Mouse (Mus musculus): ENCODE measurements around the gene Taf1d. TPM values are rescaled to one million over a fixed set of nuclear protein-coding genes. Genes with fewer than 3 reads are reported as not detected.
"Not testable (repeated sequence)": the region's sequence is repeated elsewhere in the genome, so short reads cannot be mapped to it uniquely, and the experiment has no call there.

The Taf1d gene
- polyA plus RNA-seq, 1 experiment = 16.8 TPM

DNA sequence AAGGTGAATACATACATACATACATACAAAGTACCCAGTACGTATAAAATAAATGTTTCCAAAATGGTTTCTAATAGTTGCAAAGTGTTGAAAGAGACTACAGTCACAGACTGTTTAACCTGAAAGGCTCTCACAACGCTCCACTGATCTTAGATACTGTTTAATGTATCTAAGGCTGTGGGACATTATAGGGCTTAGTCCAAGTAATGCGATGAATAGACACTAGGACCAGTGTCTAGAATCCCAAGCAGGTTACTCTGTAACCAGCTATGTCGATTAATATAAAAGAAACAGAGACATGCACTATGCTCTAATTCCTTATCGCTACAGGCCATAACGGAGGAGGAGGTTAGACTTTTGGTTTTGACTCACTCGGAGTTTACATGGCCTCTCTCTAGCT is 8.9 kb upstream of the Taf1d start:
- Histone ChIP-seq H3K27ac (ENCODE audit: control insufficient read depth, insufficient read depth, low read depth, low read length) (no peak overlapping the region), H3K27me3 (ENCODE audit: control insufficient read depth, insufficient read depth, low read length) (no peaks in the 10 kb centered on the region), H3K4me3 (ENCODE audit: control insufficient read depth, low read depth, low read length) (no peak overlapping the region), H3K36me3 (ENCODE audit: control insufficient read depth, insufficient read depth, low read length) (peaks cover 1% of the 10 kb centered on the region; the same call in 1 of the 2 replicates), H3K4me1 (ENCODE audit: control insufficient read depth, insufficient read depth, low read length) (no peaks in the 10 kb centered on the region)
- TF ChIP-seq POLR2A (IDR thresholded peaks at IDR 0.05; ENCODE audit: control insufficient read depth, low read depth, low read length) (no peak), CTCF (IDR thresholded peaks at IDR 0.05; ENCODE audit: control insufficient read depth, insufficient read depth, insufficient replicate concordance, low read depth, low read length) (no peak)

- no peaks in the 10 kb centered on the region for H3K27me3 ChIP-seq (ENCODE audit: control insufficient read depth, insufficient read depth, low read length)
- H3K36me3 ChIP-seq (ENCODE audit: control insufficient read depth, insufficient read depth, low read length) = peaks cover 1% of the 10 kb centered on the region; the same call in 1 of the 2 replicates
- no peak overlapping the region for H3K27ac ChIP-seq (ENCODE audit: control insufficient read depth, insufficient read depth, low read depth, low read length)
- TF ChIP-seq CTCF (IDR thresholded peaks at IDR 0.05; ENCODE audit: control insufficient read depth, insufficient read depth, insufficient replicate concordance, low read depth, low read length) (no peak), POLR2A (IDR thresholded peaks at IDR 0.05; ENCODE audit: control insufficient read depth, low read depth, low read length) (no peak)
- H3K4me1 ChIP-seq (ENCODE audit: control insufficient read depth, insufficient read depth, low read length) = no peaks in the 10 kb centered on the region
- no peak overlapping the region for H3K4me3 ChIP-seq (ENCODE audit: control insufficient read depth, low read depth, low read length)
These were observed 7.6 kb upstream of the Taf1d start for GRCm38 (mm10) chr9:15298451-15298850.

GRCm38 (mm10) chr9:15300056-15300455 is 6.0 kb upstream of the Taf1d start:
- Histone ChIP-seq H3K4me1 (ENCODE audit: control insufficient read depth, insufficient read depth, low read length) (peaks cover 5% of the 10 kb centered on the region; the same call in 1 of the 2 replicates), H3K27ac (ENCODE audit: control insufficient read depth, insufficient read depth, low read depth, low read length) (no peak overlapping the region), H3K36me3 (ENCODE audit: control insufficient read depth, insufficient read depth, low read length) (peaks cover 1% of the 10 kb centered on the region; the same call in 1 of the 2 replicates), H3K27me3 (ENCODE audit: control insufficient read depth, insufficient read depth, low read length) (no peaks in the 10 kb centered on the region), H3K4me3 (ENCODE audit: control insufficient read depth, low read depth, low read length) (no peak overlapping the region)
- TF ChIP-seq POLR2A (IDR thresholded peaks at IDR 0.05; ENCODE audit: control insufficient read depth, low read depth, low read length) (no peak), CTCF (IDR thresholded peaks at IDR 0.05; ENCODE audit: control insufficient read depth, insufficient read depth, insufficient replicate concordance, low read depth, low read length) (no peak)

- H3K27ac ChIP-seq (ENCODE audit: control insufficient read depth, insufficient read depth, low read depth, low read length) = peak overlapping the region; percentile 70
- 0 out of 2 replicates have a peak, but pooled peaks have one; percentile 23 for TF ChIP-seq POLR2A (IDR thresholded peaks at IDR 0.05; ENCODE audit: control insufficient read depth, low read depth, low read length)
- no peak for TF ChIP-seq CTCF (IDR thresholded peaks at IDR 0.05; ENCODE audit: control insufficient read depth, insufficient read depth, insufficient replicate concordance, low read depth, low read length)
- peaks cover 5% of the 10 kb centered on the region; the same call in 1 of the 2 replicates for H3K4me1 ChIP-seq (ENCODE audit: control insufficient read depth, insufficient read depth, low read length)
- H3K27me3 ChIP-seq (ENCODE audit: control insufficient read depth, insufficient read depth, low read length) = no peaks in the 10 kb centered on the region
- H3K4me3 ChIP-seq (ENCODE audit: control insufficient read depth, low read depth, low read length) = no peak overlapping the region
- H3K36me3 ChIP-seq (ENCODE audit: control insufficient read depth, insufficient read depth, low read length) = no peaks in the 10 kb centered on the region; the same call in 1 of the 2 replicates
These were observed 4.6 kb upstream of the Taf1d start for GRCm38 (mm10) chr9:15301399-15301798.

DNA sequence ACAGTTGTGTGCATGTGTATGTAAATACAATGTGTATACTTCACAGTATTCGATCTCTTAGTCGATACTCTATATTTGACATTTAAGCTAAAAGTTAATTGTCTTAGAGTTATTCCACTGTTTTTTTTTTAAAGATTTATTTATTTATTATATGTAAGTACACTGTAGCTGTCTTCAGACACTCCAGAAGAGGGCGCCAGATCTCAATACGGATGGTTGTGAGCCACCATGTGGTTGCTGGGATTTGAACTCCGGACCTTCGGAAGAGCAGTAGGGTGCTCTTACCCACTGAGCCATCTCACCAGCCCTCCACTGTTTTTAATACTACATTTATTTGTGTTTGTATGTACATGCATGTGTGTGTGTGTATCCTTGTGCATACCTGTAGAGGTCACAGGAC is 4.0 kb upstream of the Taf1d start:
- not testable (repeated sequence) for H3K4me1 ChIP-seq (ENCODE audit: control insufficient read depth, insufficient read depth, low read length); H3K27me3 ChIP-seq (ENCODE audit: control insufficient read depth, insufficient read depth, low read length); H3K36me3 ChIP-seq (ENCODE audit: control insufficient read depth, insufficient read depth, low read length); H3K4me3 ChIP-seq (ENCODE audit: control insufficient read depth, low read depth, low read length); H3K27ac ChIP-seq (ENCODE audit: control insufficient read depth, insufficient read depth, low read depth, low read length)

GRCm38 (mm10) chr9:15302881-15303280 is 3.1 kb upstream of the Taf1d start:
- Histone ChIP-seq H3K27ac (ENCODE audit: control insufficient read depth, insufficient read depth, low read depth, low read length) (no peak overlapping the region), H3K4me3 (ENCODE audit: control insufficient read depth, low read depth, low read length) (no peak overlapping the region)

GRCm38 (mm10) chr9:15306398-15307119 is 545 bp downstream of the Taf1d start, which contains the start of gene 4931406C07Rik:
Gene 4931406C07Rik (minus strand): TSS chr9:15306448.
- TF ChIP-seq CTCF (IDR thresholded peaks at IDR 0.05; ENCODE audit: control insufficient read depth, insufficient read depth, insufficient replicate concordance, low read depth, low read length) (no peak), POLR2A (IDR thresholded peaks at IDR 0.05; ENCODE audit: control insufficient read depth, low read depth, low read length) (no peak)
- peak within 1 kb of the TSS; percentile 93 for H3K4me3 ChIP-seq (ENCODE audit: control insufficient read depth, low read depth, low read length)
- H3K27ac ChIP-seq (ENCODE audit: control insufficient read depth, insufficient read depth, low read depth, low read length) = peak within 1 kb of the TSS; percentile 96
- H3K36me3 ChIP-seq (ENCODE audit: control insufficient read depth, insufficient read depth, low read length) = peaks cover 1% of the 10 kb centered on the region
- no peaks in the 10 kb centered on the region for H3K27me3 ChIP-seq (ENCODE audit: control insufficient read depth, insufficient read depth, low read length)
- H3K4me1 ChIP-seq (ENCODE audit: control insufficient read depth, insufficient read depth, low read length) = peaks cover 9% of the 10 kb centered on the region

More at GRCm38 (mm10) chr9:15302881-15303280, 3.1 kb upstream of the Taf1d start:
- H3K36me3 ChIP-seq (ENCODE audit: control insufficient read depth, insufficient read depth, low read length) = no peaks in the 10 kb centered on the region; the same call in 1 of the 2 replicates
- TF ChIP-seq POLR2A (IDR thresholded peaks at IDR 0.05; ENCODE audit: control insufficient read depth, low read depth, low read length) (no peak), CTCF (IDR thresholded peaks at IDR 0.05; ENCODE audit: control insufficient read depth, insufficient read depth, insufficient replicate concordance, low read depth, low read length) (no peak)
- H3K4me1 ChIP-seq (ENCODE audit: control insufficient read depth, insufficient read depth, low read length) = peaks cover 9% of the 10 kb centered on the region
- H3K27me3 ChIP-seq (ENCODE audit: control insufficient read depth, insufficient read depth, low read length) = no peaks in the 10 kb centered on the region

Measured in testis, adult 2 months (tissue).